Mouse (Mus musculus) layer of hippocampus, adult 2 months (tissue): ENCODE data around the gene Actr3b. TPM values are rescaled to one million over a fixed set of nuclear protein-coding genes. Genes with fewer than 3 reads are reported as not detected.
"Not testable (repeated sequence)": the region's sequence is repeated elsewhere in the genome, so short reads cannot be mapped to it uniquely, and the experiment has no call there.

Experiments
- DNase-seq, 2 experiments: peaks; one replicate each; pipeline ENCODE4 v3.0.0; 2022; ENCODE audit warnings: low spot score in 2 of 2
- H3K27ac ChIP-seq: fragments of 200-600 bp; 2 replicates; pipeline ENCODE4 v1.8.1; 2022
- H3K4me3 ChIP-seq: fragments of 200-600 bp; 2 replicates; pipeline ENCODE4 v1.8.1; 2022; ENCODE audit warnings: mild to moderate bottlenecking
- CTCF ChIP-seq: fragments of 200-600 bp; conservative IDR thresholded peaks from 2 replicates; pipeline ENCODE4 v1.8.1; 2022; ENCODE audit warnings: antibody characterized with exemption, mild to moderate bottlenecking, moderate library complexity
- long read RNA-seq, 2 experiments: library from polyadenylated mRNA; stranded (forward); transcript quantifications; one replicate each; pipeline ENCODE4 v2.0.0; 2021; ENCODE audit warnings: borderline mapping rate in 2 of 2
- total RNA-seq, 2 experiments: library from RNA; stranded (reverse); gene quantifications; 2 replicates each; pipeline ENCODE4 v1.2.3; 2021

Actr3b gene
- total RNA-seq, result 100 to 1,000 TPM; 136 to 139 TPM
- long read RNA-seq, experiment 1, transcript Actr3b-202 (11 exons, 2,031 nt), result minor isoform, 35 of 193 reads
- long read RNA-seq, experiment 1, transcript Actr3b-201 (12 exons, 1,712 nt), result major isoform, 80 of 193 reads
- long read RNA-seq, experiment 1, partial matches to known transcripts, result 5 of 193 reads
- long read RNA-seq, experiment 1, other reads (novel, unspliced or antisense), result 73 of 193 reads
- long read RNA-seq, experiment 2, transcript Actr3b-202 (11 exons, 2,031 nt), result minor isoform, 57 of 259 reads
- long read RNA-seq, experiment 2, transcript Actr3b-201 (12 exons, 1,712 nt), result major isoform, 119 of 259 reads
- long read RNA-seq, experiment 2, partial matches to known transcripts, result 6 of 259 reads
- long read RNA-seq, experiment 2, other reads (novel, unspliced or antisense), result 77 of 259 reads

GRCm38 (mm10) chr5:25759460-25760409 is at the start of gene Actr3b:
TSS of gene Actr3b (plus strand) at chr5:25759997.
- DNase-seq, result peak; percentile 91 to 95
- Histone ChIP-seq H3K27ac (peak within 1 kb of the TSS; percentile 94), H3K4me3 (peak within 1 kb of the TSS; percentile 86)
- TF ChIP-seq CTCF, result 0 out of 2 replicates have a peak, but pooled peaks have one; percentile 9

- DNase-seq, H3K27ac ChIP-seq, H3K4me3 ChIP-seq: not testable (repeated sequence)
Observed at GRCm38 (mm10) chr5:25713001-25713706, 46.6 kb upstream of the Actr3b start.

- DNase-seq, result no peak
- Histone ChIP-seq H3K27ac (peak overlapping the region; percentile 28; the same call in 1 of the 2 replicates), H3K4me3 (no peak overlapping the region)
- TF ChIP-seq CTCF, result no peak
Observed at GRCm38 (mm10) chr5:25719390-25719789, 40.4 kb upstream of the Actr3b start.

GRCm38 (mm10) chr5:25723016-25723415 is 36.8 kb upstream of the Actr3b start:
- no peak for TF ChIP-seq CTCF

GRCm38 (mm10) chr5:25724134-25724675 is 35.6 kb upstream of the Actr3b start:
- no peak for TF ChIP-seq CTCF
- no peak for DNase-seq
- Histone ChIP-seq H3K4me3 (no peak overlapping the region), H3K27ac (no peak overlapping the region)

More at GRCm38 (mm10) chr5:25723016-25723415, 36.8 kb upstream of the Actr3b start:
- no peak overlapping the region for H3K27ac ChIP-seq
- H3K4me3 ChIP-seq, result no peak overlapping the region
- DNase-seq, result peak in 1 of 2 experiments; percentile 13

GRCm38 (mm10) chr5:25734318-25734717 is 25.5 kb upstream of the Actr3b start:
- Histone ChIP-seq H3K4me3 (no peak overlapping the region), H3K27ac (no peak overlapping the region)
- peak; percentile 54 to 61 for DNase-seq
- peak; percentile 84 for TF ChIP-seq CTCF

GRCm38 (mm10) chr5:25735861-25736260 is 23.9 kb upstream of the Actr3b start:
- DNase-seq, result peak; percentile 74 to 77
- peak overlapping the region; percentile 53 for H3K27ac ChIP-seq
- TF ChIP-seq CTCF, result no peak
- no peak overlapping the region for H3K4me3 ChIP-seq

GRCm38 (mm10) chr5:25738448-25738847 is 21.3 kb upstream of the Actr3b start:
- DNase-seq, result no peak
- no peak overlapping the region for H3K27ac ChIP-seq
- TF ChIP-seq CTCF, result no peak

GRCm38 (mm10) chr5:25738902-25739301 is 20.9 kb upstream of the Actr3b start:
- H3K4me3 ChIP-seq, H3K27ac ChIP-seq: not testable (repeated sequence)

More at GRCm38 (mm10) chr5:25738448-25738847, 21.3 kb upstream of the Actr3b start:
- H3K4me3 ChIP-seq, result no peak overlapping the region

GRCm38 (mm10) chr5:25747904-25748303 is 11.9 kb upstream of the Actr3b start:
- no peak for TF ChIP-seq CTCF
- H3K27ac ChIP-seq, result no peak overlapping the region
- H3K4me3 ChIP-seq, result no peak overlapping the region
- no peak for DNase-seq

More at GRCm38 (mm10) chr5:25738902-25739301, 20.9 kb upstream of the Actr3b start:
- DNase-seq, result not testable (repeated sequence)

- no peak for TF ChIP-seq CTCF
- Histone ChIP-seq H3K27ac (no peak overlapping the region), H3K4me3 (no peak overlapping the region)
- no peak for DNase-seq
Observed at GRCm38 (mm10) chr5:25748613-25749012, 11.2 kb upstream of the Actr3b start.

- Histone ChIP-seq H3K4me3 (no peak overlapping the region), H3K27ac (peak overlapping the region; percentile 80)
- TF ChIP-seq CTCF, result no peak
- DNase-seq, result peak; percentile 26 to 33
Observed at GRCm38 (mm10) chr5:25751552-25751951, 8.2 kb upstream of the Actr3b start.
